Mouse (Mus musculus) right cerebral cortex, postnatal 10 days (tissue): ENCODE measurements around the gene Cntnap2.

ENCODE experiments used
- DNase-seq, 2 experiments: peaks; one replicate each; pipeline ENCODE4 v3.0.0; 2021; ENCODE audit warnings: low spot score in 2 of 2

Gene Cntnap2

DNA sequence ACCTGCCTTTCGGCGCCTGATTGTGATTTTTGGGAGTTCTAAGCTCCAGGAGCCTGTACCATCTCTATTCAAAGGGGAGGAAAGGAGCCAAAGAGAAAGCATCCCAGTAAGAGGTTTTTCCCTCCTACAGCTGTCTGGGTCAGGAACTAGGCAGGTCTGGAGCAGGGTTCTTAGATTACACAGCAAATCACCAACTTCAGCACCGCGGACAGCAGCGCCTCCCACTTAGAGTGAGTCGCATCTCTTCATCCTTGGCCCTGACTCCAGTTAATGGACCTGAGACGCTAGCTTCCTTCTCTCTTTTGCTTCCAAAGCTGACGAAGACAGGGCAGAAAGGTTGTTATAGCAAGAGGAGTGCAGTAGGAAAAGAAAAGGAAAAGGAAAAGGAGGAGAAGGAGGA, at the start of gene Cntnap2:
Gene Cntnap2 (plus strand): TSS at position 267 of the 400 bp plus-strand sequence.
- DNase-seq = peak; percentile 59

DNA sequence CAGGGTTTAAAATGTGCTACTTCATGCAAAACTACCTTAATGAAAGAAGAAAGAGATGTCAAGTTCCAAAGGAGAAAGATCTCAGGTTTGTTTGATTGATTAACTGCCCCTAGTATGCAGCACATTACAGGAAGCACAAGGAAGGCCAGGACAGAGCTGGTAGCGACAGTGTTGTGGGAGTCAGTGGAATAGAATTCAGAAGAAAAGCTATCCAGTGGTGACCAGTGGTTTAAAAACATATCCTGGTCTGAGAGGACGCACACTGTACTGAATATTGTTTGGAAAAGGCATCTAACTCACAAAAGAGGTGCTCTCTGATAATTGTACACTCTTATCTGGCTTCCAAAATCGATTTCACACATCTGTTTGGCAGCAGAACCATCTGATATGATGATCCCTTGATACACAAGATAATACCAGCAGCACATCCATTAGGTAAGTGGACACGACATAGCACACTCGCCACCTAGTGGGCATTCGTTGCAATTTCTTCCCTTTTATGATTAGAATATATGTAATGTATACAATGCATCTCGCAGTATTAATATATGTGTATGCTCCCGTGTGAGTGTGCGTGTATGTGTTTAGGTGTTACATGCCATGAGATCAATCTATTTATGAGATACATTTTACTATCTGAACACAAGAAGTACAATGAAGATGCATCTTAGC, 33.0 kb upstream of the Cntnap2 start:
- peak; percentile 43 to 71 for DNase-seq

DNA sequence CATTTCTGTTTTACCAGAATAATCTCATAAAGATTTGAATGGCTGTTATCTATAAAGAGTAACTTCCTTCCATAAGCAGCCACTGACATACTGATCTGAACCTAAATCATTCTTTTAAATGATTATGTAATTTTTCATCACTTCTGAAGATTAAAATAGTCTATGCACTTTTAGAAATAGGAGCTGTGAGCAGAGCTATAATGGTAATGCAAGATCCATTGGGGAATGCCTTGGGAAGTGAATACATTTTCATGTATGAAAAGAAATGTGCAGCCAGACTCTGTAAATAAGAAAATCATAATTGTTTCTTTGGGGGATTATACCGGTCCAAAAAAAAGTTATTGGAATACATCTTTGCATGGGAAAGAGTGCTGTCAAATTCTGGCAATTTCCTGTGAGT, 19.7 kb upstream of the Cntnap2 start:
- DNase-seq = no peak

DNA sequence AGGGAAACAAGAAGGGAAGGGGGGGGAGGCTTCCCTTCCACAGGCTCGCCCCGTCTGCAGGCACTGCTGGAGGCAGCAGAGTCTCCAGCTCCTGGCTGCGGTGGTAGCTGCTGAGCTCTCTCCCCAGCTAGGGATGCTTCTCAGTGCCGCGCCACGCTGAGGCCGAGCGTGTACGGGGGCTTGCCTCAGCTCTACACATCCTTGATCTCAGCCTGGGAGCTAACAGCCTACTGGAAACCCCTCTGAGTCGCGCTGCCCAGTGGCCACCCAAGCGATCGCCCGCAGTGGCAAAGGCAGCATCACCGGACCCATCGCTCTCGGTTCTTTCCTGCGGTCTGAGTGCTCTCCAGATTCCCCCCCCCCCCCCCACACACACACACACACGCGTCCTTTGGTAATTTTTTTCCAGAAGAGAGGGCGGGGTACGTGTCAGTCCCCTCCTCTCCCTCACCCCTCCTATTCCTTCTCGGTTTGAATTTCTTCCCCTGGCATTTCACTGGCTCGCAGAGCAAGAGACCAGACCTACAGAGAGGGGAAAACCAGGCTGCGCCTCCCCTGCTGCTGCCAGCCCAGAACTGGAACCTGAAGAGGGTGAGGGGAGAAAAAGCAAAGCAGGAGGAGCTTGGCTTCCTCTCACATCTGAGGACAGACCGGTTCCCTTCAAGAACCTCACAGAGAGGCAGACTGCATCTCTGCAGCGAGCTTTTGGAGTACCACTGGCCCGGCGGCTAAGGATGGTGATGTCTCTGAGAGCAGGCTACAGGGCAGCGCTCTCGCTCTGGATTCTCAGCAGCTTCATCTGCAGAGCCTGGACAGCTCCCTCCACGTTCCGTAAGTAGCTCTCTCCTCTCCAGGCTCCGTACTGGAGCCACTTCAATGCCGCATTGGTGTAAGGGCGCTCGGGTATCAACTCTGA, 657 bp downstream of the Cntnap2 start:
- DNase-seq = peak; percentile 70 to 72

DNA sequence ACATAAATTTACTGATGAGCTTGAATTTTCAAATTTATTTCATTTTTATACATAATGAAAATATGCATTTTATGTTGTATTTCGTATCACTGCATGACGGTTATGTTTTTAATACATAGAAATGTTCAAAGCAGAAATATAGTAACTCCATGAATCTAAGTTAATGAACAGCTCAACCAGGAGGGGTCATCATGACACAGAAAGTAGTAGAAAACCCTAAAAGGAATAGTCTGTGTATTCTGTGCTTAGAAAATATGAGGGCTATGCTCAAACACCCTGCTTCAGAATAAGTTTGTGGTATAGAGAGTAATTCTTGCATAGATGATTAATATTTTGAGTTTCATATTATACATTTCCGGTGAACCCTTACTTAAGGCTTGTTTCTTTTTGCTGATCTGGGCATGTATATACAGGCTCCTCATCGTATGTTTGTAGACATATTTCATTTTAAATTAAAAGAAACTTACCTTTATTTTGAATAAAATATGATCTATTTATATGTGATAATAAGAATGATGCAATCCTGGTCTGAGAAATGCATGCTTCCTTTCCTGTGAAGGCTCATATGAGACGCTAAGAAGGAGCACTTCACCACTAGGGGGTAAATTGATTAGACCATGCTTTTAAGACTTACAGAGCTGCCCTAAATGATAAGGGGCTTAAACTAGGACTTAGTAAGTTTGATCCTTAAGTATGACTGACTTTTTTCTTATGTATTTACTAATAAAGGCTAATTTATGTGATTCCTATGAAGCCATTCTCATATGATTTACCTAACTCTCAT, 3.2 kb downstream of the Cntnap2 start:
- DNase-seq = no peak

DNA sequence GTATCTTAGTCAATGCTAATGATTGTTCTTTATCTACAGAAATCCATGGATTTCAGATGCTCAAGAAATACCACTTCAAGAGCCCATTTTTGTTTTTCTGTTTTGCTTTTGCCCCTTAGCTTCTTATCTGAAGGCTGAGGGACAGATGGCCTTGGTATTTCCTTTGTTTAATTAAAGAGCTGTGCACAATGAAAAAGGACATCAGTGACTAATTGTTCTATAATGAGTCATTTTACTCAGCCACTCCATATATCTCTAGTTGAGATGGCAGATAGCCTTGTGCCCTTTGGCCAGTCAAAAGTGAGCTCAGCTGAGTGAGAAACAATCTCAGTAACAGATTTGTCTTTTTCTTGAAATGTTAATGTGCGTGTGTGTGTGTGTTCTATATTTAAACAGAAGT, 29.1 kb downstream of the Cntnap2 start:
- no peak for DNase-seq

DNA sequence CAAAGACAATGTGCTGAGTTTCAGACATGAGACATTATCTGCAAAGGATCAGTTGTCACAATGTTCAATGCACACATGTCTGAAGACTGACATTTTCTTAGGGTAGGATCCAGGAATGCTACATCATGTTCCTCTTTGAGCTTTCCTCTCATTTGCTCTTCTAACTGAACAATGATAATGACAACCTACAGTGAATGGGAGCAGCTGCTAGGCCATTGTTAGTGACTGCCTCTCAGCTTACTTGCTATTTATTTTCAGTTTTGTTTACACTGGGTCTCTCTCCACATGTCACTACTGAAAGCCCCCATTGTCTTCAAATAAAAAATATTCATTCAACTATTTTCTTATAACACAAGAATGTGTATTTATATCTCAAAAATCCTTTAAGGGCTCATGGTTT, 54.5 kb downstream of the Cntnap2 start:
- no peak for DNase-seq

DNA sequence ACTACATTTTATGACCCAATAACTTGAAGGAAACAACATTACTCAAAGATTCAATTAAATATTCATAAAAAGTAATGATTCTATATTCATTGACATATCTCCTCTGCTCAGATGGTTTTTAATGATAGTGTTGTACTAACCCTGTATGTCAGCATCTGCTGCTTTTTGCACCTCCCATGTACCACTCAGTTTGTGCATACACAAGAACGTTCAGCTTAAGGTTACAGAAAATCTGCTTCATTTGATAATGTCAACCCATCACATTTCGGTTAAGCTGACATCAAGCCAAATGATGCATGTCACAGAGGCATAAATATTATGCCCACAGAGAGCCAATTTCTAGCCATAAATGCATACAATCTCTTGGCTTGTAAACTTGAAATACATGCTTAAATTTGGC, 85.7 kb downstream of the Cntnap2 start:
- DNase-seq = no peak

DNA sequence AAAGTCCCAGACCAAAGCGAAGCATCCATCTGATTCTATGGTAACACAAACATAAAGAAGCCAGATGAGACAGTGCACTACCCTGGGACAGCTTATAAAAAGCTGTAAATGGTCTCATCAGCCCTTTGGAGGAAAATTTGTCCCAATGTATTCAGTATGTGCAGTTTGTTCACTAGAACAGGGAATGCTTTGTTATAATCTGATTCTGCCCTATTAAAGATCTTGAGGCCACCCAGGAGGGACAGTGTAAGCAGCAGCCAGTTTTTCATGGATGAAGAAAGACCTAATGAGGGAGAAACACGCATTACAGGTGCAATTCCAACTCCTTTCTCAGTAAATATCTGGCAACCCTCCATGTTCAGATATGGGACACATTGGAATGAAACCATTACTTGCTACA, 145.9 kb downstream of the Cntnap2 start:
- no peak for DNase-seq

DNA sequence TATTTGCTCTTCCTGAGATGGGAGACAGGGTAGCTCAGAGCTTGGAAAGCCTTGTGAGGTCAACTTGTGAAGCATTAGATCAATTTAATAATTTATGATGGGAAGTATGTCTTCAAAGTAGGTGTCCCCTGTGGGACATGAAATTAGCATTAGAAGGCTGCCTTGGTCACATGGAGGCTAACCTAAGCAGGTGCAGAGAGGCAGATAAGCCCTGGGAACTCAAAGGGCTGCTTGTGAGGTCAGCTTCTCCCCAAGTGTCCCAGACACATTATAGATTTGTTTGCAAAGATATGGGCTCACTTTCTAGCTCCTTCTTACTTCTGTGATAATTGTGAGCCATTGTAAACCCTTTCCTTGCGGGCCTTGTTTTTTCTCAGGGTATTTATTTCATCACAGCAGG, 155.2 kb downstream of the Cntnap2 start:
- DNase-seq = no peak

DNA sequence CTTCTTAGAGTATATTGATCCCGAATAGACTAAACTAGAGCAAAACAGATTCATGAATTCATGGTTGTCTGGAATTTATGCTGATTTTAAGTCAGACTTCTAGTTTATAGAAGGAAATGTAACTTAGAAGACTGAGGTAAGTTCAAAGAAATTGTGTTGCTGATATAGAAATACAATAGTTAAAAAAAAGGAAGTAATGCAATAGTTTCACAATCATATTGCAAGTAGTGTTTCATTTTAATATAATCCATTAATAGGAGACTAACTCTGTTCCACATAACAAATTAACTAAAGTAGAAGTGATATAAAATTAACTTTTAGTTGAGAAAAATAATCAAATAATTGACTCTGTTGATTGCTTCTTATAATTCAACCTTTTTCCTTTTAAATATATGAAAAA, 169.8 kb downstream of the Cntnap2 start:
- no peak for DNase-seq

DNA sequence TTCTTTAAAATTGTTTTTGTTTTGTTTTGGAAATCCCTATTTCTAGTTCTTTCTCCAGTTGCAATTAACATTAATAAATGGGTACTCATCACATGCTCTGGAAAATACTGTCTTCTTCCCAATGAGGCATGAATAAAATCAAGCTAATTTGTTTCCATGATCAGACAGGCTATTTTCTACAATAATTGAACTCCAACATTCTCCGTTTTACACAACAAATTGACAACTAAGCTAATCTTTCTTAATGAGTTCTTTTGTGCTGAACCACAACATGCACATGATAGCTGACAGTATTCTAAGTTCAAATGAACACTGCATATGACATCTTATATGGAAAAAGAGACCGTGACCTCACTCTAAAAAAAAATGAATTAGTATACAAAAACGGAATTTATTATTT, 173.4 kb downstream of the Cntnap2 start:
- DNase-seq = no peak

DNA sequence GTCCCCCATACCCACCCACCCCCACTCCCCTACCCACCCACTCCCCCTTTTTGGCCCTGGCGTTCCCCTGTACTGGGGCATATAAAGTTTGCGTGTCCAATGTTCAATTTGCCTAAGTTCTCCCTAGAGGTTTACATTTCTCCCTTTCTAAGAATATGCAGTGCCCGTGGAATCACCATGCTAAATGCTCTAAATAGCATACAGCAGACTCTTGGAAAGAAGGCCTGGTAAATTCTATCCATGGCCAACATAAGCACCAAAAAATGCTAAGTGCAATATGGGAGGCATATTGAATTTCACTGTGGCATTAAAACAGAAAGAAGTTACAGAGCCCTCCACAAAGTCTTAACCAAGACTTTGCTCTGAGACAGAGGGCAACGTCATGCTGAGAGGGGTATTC, 177.4 kb downstream of the Cntnap2 start:
- DNase-seq = no peak

DNA sequence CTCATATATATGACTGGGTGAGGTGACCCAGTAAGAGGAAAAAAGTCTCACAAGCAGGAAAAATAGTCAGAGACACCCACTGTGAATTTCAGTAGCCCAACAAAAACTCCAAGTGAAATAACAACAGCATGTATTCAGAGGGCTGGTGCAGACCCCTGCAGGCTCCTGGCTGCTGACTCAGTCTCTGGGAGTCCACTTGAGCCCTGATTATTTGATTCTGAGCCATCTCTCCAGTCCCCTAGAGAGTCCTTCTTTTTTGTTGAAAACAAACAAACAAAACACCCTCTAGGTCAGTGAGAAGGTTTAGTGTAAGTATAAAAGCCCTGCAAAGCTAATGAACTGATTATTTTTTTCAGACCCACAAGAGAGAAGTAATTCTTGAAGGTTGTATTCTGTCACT, 179.0 kb downstream of the Cntnap2 start:
- DNase-seq = no peak

DNA sequence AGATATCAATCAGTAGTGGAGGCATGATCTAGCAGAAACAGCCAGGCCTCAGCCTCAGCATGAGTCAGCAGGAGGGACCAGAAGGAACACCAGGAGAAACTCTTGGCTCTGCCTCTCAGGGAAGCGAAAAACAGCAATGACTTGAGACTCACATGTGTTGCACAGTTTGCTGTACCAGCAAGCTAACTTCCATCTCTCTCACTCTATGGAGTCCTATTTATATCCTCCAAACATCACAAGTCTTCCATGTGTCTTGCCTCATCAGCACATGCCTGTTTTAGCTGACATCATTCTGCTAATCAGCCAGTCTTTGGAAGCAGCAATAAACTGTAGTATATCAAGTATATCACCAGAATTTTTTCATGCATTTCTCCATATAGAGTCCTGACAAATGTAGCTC, 182.1 kb downstream of the Cntnap2 start:
- no peak for DNase-seq

DNA sequence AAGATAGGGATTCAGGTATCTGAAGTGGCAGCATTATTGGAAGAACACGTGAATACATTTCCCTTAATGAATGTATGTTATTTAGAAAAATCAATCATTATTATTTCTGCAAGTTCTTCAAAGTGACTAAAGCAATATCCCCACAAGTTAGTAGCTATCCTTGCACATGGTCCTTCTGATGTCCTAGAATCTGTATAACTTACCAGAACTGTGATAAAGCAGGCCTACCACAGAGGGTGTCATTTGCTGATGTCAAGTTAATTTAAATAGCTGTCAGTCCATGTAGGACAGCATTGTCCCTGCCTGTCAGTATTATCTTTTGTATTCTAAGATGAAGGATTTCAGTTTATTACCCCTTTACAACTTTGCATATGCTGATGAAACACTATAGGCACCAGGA, 185.5 kb downstream of the Cntnap2 start:
- no peak for DNase-seq

DNA sequence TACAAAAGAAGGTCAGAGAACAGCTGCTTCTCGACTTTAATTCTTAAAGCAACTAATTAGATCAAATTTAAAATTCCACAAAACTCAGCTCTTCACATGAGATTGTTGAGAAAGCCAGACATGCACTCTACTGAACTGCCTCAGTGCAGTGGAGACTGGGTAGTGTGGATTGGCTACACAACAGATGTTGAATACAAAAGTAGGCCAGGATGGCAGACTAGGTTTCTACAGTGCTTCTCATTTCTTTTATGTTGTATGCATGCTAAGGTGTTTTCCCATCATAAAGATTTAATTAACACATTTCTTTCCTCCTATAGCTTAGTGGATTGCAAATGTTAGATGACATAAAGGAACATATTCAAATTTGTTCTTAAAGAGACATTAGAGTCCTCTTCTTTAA, 198.9 kb downstream of the Cntnap2 start:
- no peak for DNase-seq

DNA sequence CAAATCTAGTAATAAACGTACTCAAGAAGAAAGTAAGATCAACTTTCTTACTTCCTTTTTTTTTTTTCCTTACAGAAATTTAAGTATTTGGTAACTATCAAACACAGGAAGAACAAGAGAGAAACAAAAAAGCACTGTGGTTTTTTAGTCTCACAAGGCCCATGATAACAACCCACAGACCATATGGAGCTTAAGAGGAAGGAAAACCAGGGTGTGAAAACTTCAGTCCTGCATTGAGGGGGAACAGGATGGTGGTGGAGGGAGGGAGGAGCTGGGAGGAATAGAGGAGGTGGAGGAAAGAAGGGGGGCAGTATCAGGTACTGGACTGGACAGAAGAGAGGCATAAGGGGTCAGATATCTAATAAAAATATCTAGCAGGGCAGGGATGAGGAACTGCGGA, 212.4 kb downstream of the Cntnap2 start:
- no peak for DNase-seq

DNA sequence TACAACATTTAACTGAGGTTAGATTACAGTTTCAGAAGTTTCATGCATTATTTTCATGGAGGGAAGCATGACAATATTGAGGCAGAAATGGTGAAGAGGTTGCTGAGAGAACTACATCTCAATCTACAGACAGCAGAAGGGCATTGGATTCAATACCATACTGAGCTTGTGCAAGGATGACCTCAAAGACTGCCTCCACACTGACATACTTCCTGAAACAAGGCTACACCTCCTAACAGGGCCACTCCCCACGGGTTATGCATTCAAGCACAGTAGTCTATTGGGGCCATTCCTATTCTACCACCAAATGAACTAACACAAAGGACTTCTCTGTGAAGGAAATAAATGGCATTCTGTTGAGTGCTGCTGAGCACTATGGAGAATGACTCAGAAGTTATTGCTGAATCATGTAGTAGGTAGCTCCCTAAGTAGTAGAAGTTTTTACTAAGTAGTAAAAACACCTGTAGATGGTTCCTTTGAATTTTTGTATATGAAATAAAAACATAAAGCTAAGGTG, 214.2 kb downstream of the Cntnap2 start:
- DNase-seq = no peak

DNA sequence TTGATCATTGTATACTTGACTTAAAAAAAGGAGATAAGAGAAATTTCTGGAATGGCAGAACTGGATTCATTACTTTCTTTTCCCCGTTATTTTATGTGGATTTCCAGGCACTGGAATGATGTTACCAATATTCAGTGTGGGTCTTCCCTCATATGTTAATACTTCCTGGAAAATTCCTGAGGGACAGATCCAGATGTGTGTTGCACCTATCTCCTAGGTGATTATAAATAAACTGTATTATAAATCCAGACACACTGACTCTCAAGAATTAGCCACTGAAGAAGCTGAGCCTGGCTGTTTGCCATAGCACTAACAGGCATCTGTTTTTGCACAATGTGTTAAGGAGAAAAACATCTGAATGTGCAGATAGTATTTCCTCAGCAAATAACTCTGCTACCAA, 231.0 kb downstream of the Cntnap2 start:
- DNase-seq = peak; percentile 27 to 30

DNA sequence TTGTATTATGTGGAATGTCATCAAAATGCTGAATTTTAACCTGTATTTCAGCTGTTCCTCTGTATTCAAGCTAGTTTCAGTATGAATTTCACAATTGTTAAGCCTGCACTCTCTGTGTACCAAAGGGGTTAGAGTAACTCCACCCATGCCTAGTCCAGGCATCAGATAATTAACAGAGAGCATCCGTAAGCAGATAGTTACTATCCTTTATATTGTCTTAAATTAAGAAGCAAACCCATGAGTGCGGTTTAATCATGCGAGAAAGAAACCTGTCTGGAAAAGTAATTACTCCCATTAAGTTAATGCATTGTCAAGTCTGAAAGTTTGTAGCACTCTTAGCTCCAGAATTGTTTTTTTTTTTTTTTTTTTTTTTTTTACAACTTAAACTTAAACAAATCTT, 258.3 kb downstream of the Cntnap2 start:
- no peak for DNase-seq

DNA sequence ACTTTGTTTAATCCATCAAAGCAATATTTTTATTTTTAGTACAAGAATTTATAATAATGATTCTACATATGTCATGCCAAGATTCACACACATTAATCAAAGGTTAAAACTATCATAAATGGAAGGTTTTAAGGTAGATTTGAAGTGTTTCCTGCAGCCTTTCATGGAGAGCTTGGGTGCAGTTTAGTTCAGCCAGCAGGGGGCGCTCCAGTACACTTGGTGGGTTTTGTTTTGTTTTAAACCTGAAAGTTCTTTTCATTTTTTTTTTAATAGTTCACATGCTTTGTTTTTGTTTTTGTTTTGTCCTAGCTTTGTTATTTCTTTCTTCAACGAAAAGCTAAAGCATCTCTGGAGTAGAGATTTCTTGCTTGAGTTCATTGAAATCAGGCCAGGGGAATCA, 264.3 kb downstream of the Cntnap2 start:
- DNase-seq = peak in 1 of 2 experiments; percentile 42
